Mouse (Mus musculus): ENCODE measurements around the gene Aldh4a1.

Aldh4a1 gene

GRCm38 (mm10) chr4:139592895-139593294 is 29.8 kb upstream of the Aldh4a1 start:
- DNase-seq, result no peak

GRCm38 (mm10) chr4:139593383-139593782 is 29.3 kb upstream of the Aldh4a1 start:
- DNase-seq, result no peak

- DNase-seq, result no peak
Observed at GRCm38 (mm10) chr4:139594062-139594461, 28.6 kb upstream of the Aldh4a1 start.

- DNase-seq, result no peak
Observed at GRCm38 (mm10) chr4:139596715-139597114, 26.0 kb upstream of the Aldh4a1 start.

- no peak for DNase-seq
Observed at GRCm38 (mm10) chr4:139597286-139598284, 25.1 kb upstream of the Aldh4a1 start.

- DNase-seq, result no peak
Observed at GRCm38 (mm10) chr4:139598356-139598755, 24.3 kb upstream of the Aldh4a1 start.

GRCm38 (mm10) chr4:139598950-139599518 is 23.6 kb upstream of the Aldh4a1 start:
- DNase-seq, result peak; percentile 93

- no peak for DNase-seq
Observed at GRCm38 (mm10) chr4:139601519-139602356, 20.9 kb upstream of the Aldh4a1 start.

- no peak for DNase-seq
Observed at GRCm38 (mm10) chr4:139602357-139603244, 20.1 kb upstream of the Aldh4a1 start, which contains the start of gene Gm21969. Gene Gm21969 (plus strand): TSS chr4:139603186.

- DNase-seq, result no peak
Observed at GRCm38 (mm10) chr4:139605216-139605615, 17.4 kb upstream of the Aldh4a1 start.

- DNase-seq, result no peak
Observed at GRCm38 (mm10) chr4:139606732-139607131, 15.9 kb upstream of the Aldh4a1 start.

- DNase-seq, result no peak
Observed at GRCm38 (mm10) chr4:139608975-139609374, 13.7 kb upstream of the Aldh4a1 start.

GRCm38 (mm10) chr4:139610954-139611353 is 11.7 kb upstream of the Aldh4a1 start:
- DNase-seq, result no peak

- DNase-seq, result peak; percentile 87
Observed at GRCm38 (mm10) chr4:139611542-139611953, 11.1 kb upstream of the Aldh4a1 start.

- DNase-seq, result no peak
Observed at GRCm38 (mm10) chr4:139614524-139615260, 8.0 kb upstream of the Aldh4a1 start.

GRCm38 (mm10) chr4:139616276-139617000 is 6.2 kb upstream of the Aldh4a1 start:
- DNase-seq, result peak; percentile 76

GRCm38 (mm10) chr4:139617001-139617364 is 5.7 kb upstream of the Aldh4a1 start:
- no peak for DNase-seq

GRCm38 (mm10) chr4:139619765-139620164 is 2.9 kb upstream of the Aldh4a1 start:
- DNase-seq, result no peak

GRCm38 (mm10) chr4:139623434-139624115 is 909 bp downstream of the Aldh4a1 start:
- DNase-seq, result no peak

- no peak for DNase-seq
Observed at GRCm38 (mm10) chr4:139624116-139624489, 1.4 kb downstream of the Aldh4a1 start.
